Mouse (Mus musculus) embryonic fibroblast, embryonic 13.5 days (primary cell): ENCODE measurements around the gene Fam19a2.

ENCODE experiments used
- CTCF ChIP-seq: IDR thresholded peaks from 2 replicates; pipeline ENCODE4 v1.5.1; 2011; ENCODE audit warnings: mild to moderate bottlenecking, control low read depth, low read length, moderate library complexity, borderline replicate concordance; ENCODE audit not compliant: insufficient read depth
- POLR2A ChIP-seq: IDR thresholded peaks from 2 replicates; pipeline ENCODE4 v1.6.1; 2011; ENCODE audit warnings: low read depth, mild to moderate bottlenecking, control low read depth, low read length, moderate library complexity

DNA sequence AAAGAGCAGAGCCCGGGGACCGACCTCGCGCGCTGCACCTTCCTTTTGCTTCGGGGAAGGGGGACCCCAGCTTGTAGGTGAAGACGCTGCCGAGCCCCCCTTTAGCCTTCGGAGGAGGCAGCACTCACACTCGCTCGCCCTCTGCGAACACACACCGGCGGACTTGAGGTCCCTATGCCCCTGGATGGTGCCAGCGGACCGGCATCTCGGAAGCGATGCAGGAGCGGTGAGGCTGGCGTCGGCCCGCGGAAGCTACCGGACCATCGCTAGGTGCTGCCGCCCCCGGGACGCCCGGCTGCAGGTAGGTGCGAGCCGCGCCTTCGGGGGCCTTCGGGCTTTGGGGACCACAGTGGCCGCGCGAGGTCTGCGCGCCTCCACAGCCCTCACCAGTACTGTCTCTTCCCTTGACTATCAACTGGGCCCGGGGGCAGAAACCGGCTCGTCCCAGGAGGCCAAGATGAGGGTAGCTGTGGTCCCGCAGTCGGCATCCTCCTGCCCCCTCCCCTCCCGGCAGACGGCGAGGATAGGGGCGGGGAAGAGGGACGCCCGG lies 1.5 kb downstream of the Fam19a2 start:
- TF ChIP-seq POLR2A (no peak), CTCF (no peak)
